Mouse (Mus musculus) ES-Bruce4 (cell line): ENCODE data around the gene Rbm19.

Experiments
- CTCF ChIP-seq: IDR thresholded peaks from one replicate; pipeline ENCODE4 v1.8.1; 2011; ENCODE audit warnings: low read depth, low read length
- EP300 ChIP-seq: IDR thresholded peaks from 2 replicates; pipeline ENCODE4 v1.6.1; 2011; ENCODE audit warnings: low read depth, low read length; ENCODE audit not compliant: insufficient read depth
- POLR2A ChIP-seq: IDR thresholded peaks from one replicate; pipeline ENCODE4 v1.8.1; 2011; ENCODE audit warnings: low read length; ENCODE audit not compliant: insufficient read depth

GRCm38 (mm10) chr5:120103458-120103857, 12.8 kb upstream of the Rbm19 start:
- TF ChIP-seq CTCF (no peak), POLR2A (no peak), EP300 (no peak)
